Mouse (Mus musculus): Measurements from ENCODE around the gene Nup93. TPM values are rescaled to one million over a fixed set of nuclear protein-coding genes. Genes with fewer than 3 reads are reported as not detected.

Nup93 gene
- polyA plus RNA-seq, 1 experiment from 2014 or later: 54.0 TPM

- H3K4me1 ChIP-seq (ENCODE audit: control insufficient read depth, insufficient read depth, low read depth, low read length): peaks cover 5% of the 10 kb centered on the region; the same call in 1 of the 2 replicates
- H3K27ac ChIP-seq (ENCODE audit: low read depth, low read length): no peak overlapping the region
- H3K4me3 ChIP-seq (ENCODE audit: low read length): no peak overlapping the region
- no peaks in the 10 kb centered on the region for H3K27me3 ChIP-seq (replicated peaks; ENCODE audit: control insufficient read depth, insufficient read depth, low read length)
- H3K4me2 ChIP-seq (ENCODE audit: low read length): no peak overlapping the region
- no peak overlapping the region for H3K9ac ChIP-seq (ENCODE audit: low read depth, low read length)
- H3K9me3 ChIP-seq (ENCODE audit: control insufficient read depth, low read length): no peaks in the 10 kb centered on the region
- H3K36me3 ChIP-seq (ENCODE audit: control insufficient read depth, insufficient read depth, low read length): no peaks in the 10 kb centered on the region
- ATAC-seq: no peak
- WGBS: 79% methylated on average over 4 of the region's 4 CpGs
These were observed 140.2 kb downstream of the Nup93 start for GRCm38 (mm10) chr8:94354571-94354970.

GRCm38 (mm10) chr8:94357220-94357619 is 142.9 kb downstream of the Nup93 start:
- H3K4me3 ChIP-seq (ENCODE audit: low read length): no peak overlapping the region
- H3K27ac ChIP-seq (ENCODE audit: low read depth, low read length): no peak overlapping the region
- no peaks in the 10 kb centered on the region for H3K36me3 ChIP-seq (ENCODE audit: control insufficient read depth, insufficient read depth, low read length)
- H3K9me3 ChIP-seq (ENCODE audit: control insufficient read depth, low read length): no peaks in the 10 kb centered on the region
- ATAC-seq: no peak
- H3K4me1 ChIP-seq (ENCODE audit: control insufficient read depth, insufficient read depth, low read depth, low read length): peaks cover 5% of the 10 kb centered on the region; the same call in 1 of the 2 replicates
- H3K27me3 ChIP-seq (replicated peaks; ENCODE audit: control insufficient read depth, insufficient read depth, low read length): no peaks in the 10 kb centered on the region
- WGBS: 80% methylated on average over 6 of the region's 6 CpGs
- no peak overlapping the region for H3K4me2 ChIP-seq (ENCODE audit: low read length)
- H3K9ac ChIP-seq (ENCODE audit: low read depth, low read length): no peak overlapping the region

- Histone ChIP-seq H3K4me3 (ENCODE audit: low read length) (no peak overlapping the region), H3K4me2 (ENCODE audit: low read length) (no peak overlapping the region), H3K9me3 (ENCODE audit: control insufficient read depth, low read length) (no peaks in the 10 kb centered on the region), H3K27ac (ENCODE audit: low read depth, low read length) (no peak overlapping the region), H3K27me3 (replicated peaks; ENCODE audit: control insufficient read depth, insufficient read depth, low read length) (no peaks in the 10 kb centered on the region), H3K9ac (ENCODE audit: low read depth, low read length) (no peak overlapping the region; the same call in 1 of the 2 replicates), H3K4me1 (ENCODE audit: control insufficient read depth, insufficient read depth, low read depth, low read length) (peaks cover 5% of the 10 kb centered on the region; the same call in 1 of the 2 replicates), H3K36me3 (ENCODE audit: control insufficient read depth, insufficient read depth, low read length) (no peaks in the 10 kb centered on the region)
- 58% methylated on average over 5 of the region's 5 CpGs for WGBS
- ATAC-seq: peak; percentile 76
These were observed 144.2 kb downstream of the Nup93 start for GRCm38 (mm10) chr8:94358541-94358940.

- Histone ChIP-seq H3K27ac (ENCODE audit: low read depth, low read length) (no peak overlapping the region), H3K36me3 (ENCODE audit: control insufficient read depth, insufficient read depth, low read length) (no peaks in the 10 kb centered on the region), H3K9me3 (ENCODE audit: control insufficient read depth, low read length) (no peaks in the 10 kb centered on the region), H3K9ac (ENCODE audit: low read depth, low read length) (no peak overlapping the region), H3K4me2 (ENCODE audit: low read length) (no peak overlapping the region), H3K27me3 (replicated peaks; ENCODE audit: control insufficient read depth, insufficient read depth, low read length) (no peaks in the 10 kb centered on the region), H3K4me3 (ENCODE audit: low read length) (no peak overlapping the region), H3K4me1 (ENCODE audit: control insufficient read depth, insufficient read depth, low read depth, low read length) (peaks cover 5% of the 10 kb centered on the region; the same call in 1 of the 2 replicates)
- no peak for ATAC-seq
- 93% methylated on average over 6 of the region's 6 CpGs for WGBS
These were observed 147.5 kb downstream of the Nup93 start for GRCm38 (mm10) chr8:94361774-94362431.

- H3K9me3 ChIP-seq (ENCODE audit: control insufficient read depth, low read length): no peaks in the 10 kb centered on the region
- peaks cover 5% of the 10 kb centered on the region; the same call in 1 of the 2 replicates for H3K4me1 ChIP-seq (ENCODE audit: control insufficient read depth, insufficient read depth, low read depth, low read length)
- no peak overlapping the region for H3K4me3 ChIP-seq (ENCODE audit: low read length)
- H3K36me3 ChIP-seq (ENCODE audit: control insufficient read depth, insufficient read depth, low read length): no peaks in the 10 kb centered on the region
- no peak overlapping the region for H3K9ac ChIP-seq (ENCODE audit: low read depth, low read length)
- no peak overlapping the region for H3K4me2 ChIP-seq (ENCODE audit: low read length)
- no peak for ATAC-seq
- H3K27me3 ChIP-seq (replicated peaks; ENCODE audit: control insufficient read depth, insufficient read depth, low read length): no peaks in the 10 kb centered on the region
- 88% methylated on average over 7 of the region's 7 CpGs for WGBS
- H3K27ac ChIP-seq (ENCODE audit: low read depth, low read length): no peak overlapping the region
These were observed 148.4 kb downstream of the Nup93 start for GRCm38 (mm10) chr8:94362607-94363239.

GRCm38 (mm10) chr8:94363288-94363688 is 148.9 kb downstream of the Nup93 start:
- 51% methylated on average over 4 of the region's 4 CpGs for WGBS
- no peaks in the 10 kb centered on the region for H3K36me3 ChIP-seq (ENCODE audit: control insufficient read depth, insufficient read depth, low read length)
- ATAC-seq: no peak
- H3K9me3 ChIP-seq (ENCODE audit: control insufficient read depth, low read length): no peaks in the 10 kb centered on the region
- H3K4me2 ChIP-seq (ENCODE audit: low read length): no peak overlapping the region
- H3K27ac ChIP-seq (ENCODE audit: low read depth, low read length): no peak overlapping the region
- no peak overlapping the region for H3K4me3 ChIP-seq (ENCODE audit: low read length)
- H3K27me3 ChIP-seq (replicated peaks; ENCODE audit: control insufficient read depth, insufficient read depth, low read length): no peaks in the 10 kb centered on the region
- no peak overlapping the region for H3K9ac ChIP-seq (ENCODE audit: low read depth, low read length)
- peaks cover 5% of the 10 kb centered on the region; the same call in 1 of the 2 replicates for H3K4me1 ChIP-seq (ENCODE audit: control insufficient read depth, insufficient read depth, low read depth, low read length)

- Histone ChIP-seq H3K36me3 (ENCODE audit: control insufficient read depth, insufficient read depth, low read length) (no peaks in the 10 kb centered on the region), H3K4me3 (ENCODE audit: low read length) (no peak overlapping the region), H3K9me3 (ENCODE audit: control insufficient read depth, low read length) (no peaks in the 10 kb centered on the region), H3K4me2 (ENCODE audit: low read length) (no peak overlapping the region), H3K27ac (ENCODE audit: low read depth, low read length) (no peak overlapping the region), H3K9ac (ENCODE audit: low read depth, low read length) (no peak overlapping the region), H3K27me3 (replicated peaks; ENCODE audit: control insufficient read depth, insufficient read depth, low read length) (no peaks in the 10 kb centered on the region), H3K4me1 (ENCODE audit: control insufficient read depth, insufficient read depth, low read depth, low read length) (no peaks in the 10 kb centered on the region)
- WGBS: 82% methylated on average over 2 of the region's 2 CpGs
- no peak for ATAC-seq
These were observed 149.5 kb downstream of the Nup93 start for GRCm38 (mm10) chr8:94363906-94364305.

- no peaks in the 10 kb centered on the region for H3K36me3 ChIP-seq (ENCODE audit: control insufficient read depth, insufficient read depth, low read length)
- H3K4me3 ChIP-seq (ENCODE audit: low read length): no peak overlapping the region
- H3K4me1 ChIP-seq (ENCODE audit: control insufficient read depth, insufficient read depth, low read depth, low read length): no peaks in the 10 kb centered on the region
- ATAC-seq: no peak
- WGBS: 90% methylated on average over 6 of the region's 6 CpGs
- no peaks in the 10 kb centered on the region for H3K27me3 ChIP-seq (replicated peaks; ENCODE audit: control insufficient read depth, insufficient read depth, low read length)
- H3K9ac ChIP-seq (ENCODE audit: low read depth, low read length): no peak overlapping the region
- no peak overlapping the region for H3K27ac ChIP-seq (ENCODE audit: low read depth, low read length)
- no peak overlapping the region for H3K4me2 ChIP-seq (ENCODE audit: low read length)
- H3K9me3 ChIP-seq (ENCODE audit: control insufficient read depth, low read length): no peaks in the 10 kb centered on the region
These were observed 150.4 kb downstream of the Nup93 start for GRCm38 (mm10) chr8:94364686-94365312.

GRCm38 (mm10) chr8:94365410-94365981 is 151.1 kb downstream of the Nup93 start:
- no peak for ATAC-seq
- H3K4me3 ChIP-seq (ENCODE audit: low read length): no peak overlapping the region
- no peaks in the 10 kb centered on the region for H3K4me1 ChIP-seq (ENCODE audit: control insufficient read depth, insufficient read depth, low read depth, low read length)
- no peaks in the 10 kb centered on the region for H3K27me3 ChIP-seq (replicated peaks; ENCODE audit: control insufficient read depth, insufficient read depth, low read length)
- no peaks in the 10 kb centered on the region for H3K9me3 ChIP-seq (ENCODE audit: control insufficient read depth, low read length)
- no peaks in the 10 kb centered on the region for H3K36me3 ChIP-seq (ENCODE audit: control insufficient read depth, insufficient read depth, low read length)
- H3K9ac ChIP-seq (ENCODE audit: low read depth, low read length): no peak overlapping the region
- no peak overlapping the region for H3K27ac ChIP-seq (ENCODE audit: low read depth, low read length)
- 89% methylated on average over 9 of the region's 9 CpGs for WGBS
- no peak overlapping the region for H3K4me2 ChIP-seq (ENCODE audit: low read length)
